Mouse (Mus musculus) forebrain, postnatal 0 days (tissue): Measurements from ENCODE around the gene Exosc10. TPM values are rescaled to one million over a fixed set of nuclear protein-coding genes. Genes with fewer than 3 reads are reported as not detected.

ENCODE experiments used
- ATAC-seq: fragments of 200-750 bp; cut with Nextera tagmentation; 2 replicates; pipeline ENCODE4 v1.8.0; 2017; ENCODE audit warnings: mild to moderate bottlenecking, moderate library complexity
- DNase-seq: peaks from one replicate; pipeline ENCODE4 v3.0.0-alpha.2; 2015
- H3K27ac ChIP-seq: fragments of 300-500 bp; sonication (generic); 2 replicates; pipeline ENCODE4 v1.5.1; 2014; ENCODE audit warnings: low read depth, mild to moderate bottlenecking, antibody characterized with exemption, low read length, moderate library complexity, mixed read lengths
- H3K27me3 ChIP-seq: fragments of 300-500 bp; sonication (generic); 2 replicates; pipeline ENCODE4 v1.6.1; 2014; ENCODE audit warnings: mild to moderate bottlenecking, low read length, mixed read lengths; ENCODE audit not compliant: insufficient read depth
- H3K36me3 ChIP-seq: fragments of 300-500 bp; sonication (generic); 2 replicates; pipeline ENCODE4 v1.6.1; 2014; ENCODE audit warnings: mild to moderate bottlenecking, moderate library complexity; ENCODE audit not compliant: insufficient read depth
- H3K4me1 ChIP-seq: fragments of 300-500 bp; sonication (generic); 2 replicates; pipeline ENCODE4 v1.6.1; 2014; ENCODE audit warnings: antibody characterized with exemption; ENCODE audit not compliant: insufficient read depth
- H3K4me2 ChIP-seq: fragments of 300-500 bp; sonication (generic); 2 replicates; pipeline ENCODE4 v1.6.1; 2014; ENCODE audit warnings: low read depth, mild to moderate bottlenecking, moderate library complexity
- H3K4me3 ChIP-seq: fragments of 300-500 bp; sonication (generic); 2 replicates; pipeline ENCODE4 v1.5.1; 2014; ENCODE audit warnings: low read depth, low read length, mixed read lengths
- H3K9ac ChIP-seq: fragments of 300-500 bp; sonication (generic); 2 replicates; pipeline ENCODE4 v1.6.1; 2014; ENCODE audit warnings: mild to moderate bottlenecking
- H3K9me3 ChIP-seq: fragments of 300-500 bp; sonication (generic); 2 replicates; pipeline ENCODE4 v1.6.1; 2016; ENCODE audit warnings: low read length
- CTCF ChIP-seq: sonication (generic); IDR thresholded peaks from 2 replicates; pipeline ENCODE4 v1.5.1; 2016; ENCODE audit warnings: antibody characterized with exemption, control low read depth, low read depth
- WGBS: fragments of 180-500 bp; shearing (Covaris S2); extraction: QIAGEN DNeasy Blood & Tissue Kit; methylation state at CpG from one replicate; pipeline ENCODE4 v1.1.7; 2014; 5-methylcytosine and 5-hydroxymethylcytosine counted together
- polyA plus RNA-seq: library from polyadenylated mRNA; unstranded; fragments of >200 nt; fragmentation: Nextera tagmentation; extraction: Ambion mirVana; gene quantifications from 2 replicates; pipeline ENCODE4 v1.2.1, GENCODE M21; 2015
- total RNA-seq: library from RNA; depleted of rRNA; stranded (reverse); fragments of >200 nt; gene quantifications from 2 replicates; pipeline ENCODE4 v1.2.3, GENCODE M21; 2014; rRNA removed

The Exosc10 gene
- total and polyA plus RNA-seq, 2 experiments from 2014 or later = 76.8 to 80.0 TPM

DNA sequence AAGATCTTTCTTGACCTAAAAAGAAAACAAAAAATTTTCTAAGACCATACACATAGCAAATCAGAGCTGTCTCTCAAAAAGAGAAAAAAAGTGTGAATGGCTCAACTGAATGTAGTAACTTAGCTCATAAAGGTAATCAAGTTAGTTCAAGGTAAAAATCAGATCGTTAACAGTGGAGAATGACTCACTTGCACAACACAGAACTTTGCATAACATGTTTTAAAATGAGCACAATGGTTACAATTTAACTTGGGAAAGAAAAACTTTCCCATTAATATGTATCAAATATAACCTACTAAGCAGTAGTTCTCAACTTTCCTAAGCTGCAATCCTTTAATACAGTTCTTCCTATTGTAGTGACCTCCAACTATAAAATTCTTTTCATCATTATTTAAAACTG is 62.5 kb downstream of the Exosc10 start:
- H3K4me1 ChIP-seq = peaks cover 10% of the 10 kb centered on the region; the same call in 1 of the 2 replicates
- no peaks in the 10 kb centered on the region for H3K27me3 ChIP-seq
- no peak overlapping the region for H3K4me2 ChIP-seq
- H3K9me3 ChIP-seq = no peaks in the 10 kb centered on the region
- H3K9ac ChIP-seq = no peak overlapping the region
- TF ChIP-seq CTCF = no peak
- WGBS = 81% methylated on average over 1 of the region's 1 CpGs
- ATAC-seq = no peak
- H3K36me3 ChIP-seq = peaks cover 73% of the 10 kb centered on the region
- H3K4me3 ChIP-seq = no peak overlapping the region
- H3K27ac ChIP-seq = no peak overlapping the region
- DNase-seq = no peak

DNA sequence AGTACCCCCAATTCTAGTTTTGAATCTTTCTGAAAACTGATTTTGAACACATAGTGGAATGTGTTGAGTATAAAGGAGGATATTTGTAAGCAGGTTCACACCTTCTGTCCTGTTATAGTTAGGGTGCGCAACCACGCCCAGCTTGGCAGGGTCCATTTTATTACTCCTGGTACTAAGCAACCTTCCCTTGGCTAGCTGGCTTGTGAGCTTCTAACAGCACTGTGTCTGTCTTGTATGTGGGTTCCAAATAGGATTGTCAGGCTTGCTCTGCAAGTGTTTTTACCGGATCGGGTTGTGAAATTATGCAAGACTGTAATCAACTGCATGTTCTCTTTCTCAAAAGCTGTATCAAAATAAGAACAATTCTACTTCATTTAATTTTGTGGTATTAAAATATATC is 64.3 kb downstream of the Exosc10 start:
- no peak for ATAC-seq
- Histone ChIP-seq H3K27me3 (no peaks in the 10 kb centered on the region), H3K4me1 (peaks cover 10% of the 10 kb centered on the region; the same call in 1 of the 2 replicates), H3K9me3 (no peaks in the 10 kb centered on the region), H3K4me2 (no peak overlapping the region), H3K27ac (no peak overlapping the region), H3K9ac (no peak overlapping the region), H3K4me3 (no peak overlapping the region), H3K36me3 (peaks cover 57% of the 10 kb centered on the region)
- no peak for DNase-seq
- WGBS = 93% methylated on average over 4 of the region's 4 CpGs
- no peak for TF ChIP-seq CTCF

DNA sequence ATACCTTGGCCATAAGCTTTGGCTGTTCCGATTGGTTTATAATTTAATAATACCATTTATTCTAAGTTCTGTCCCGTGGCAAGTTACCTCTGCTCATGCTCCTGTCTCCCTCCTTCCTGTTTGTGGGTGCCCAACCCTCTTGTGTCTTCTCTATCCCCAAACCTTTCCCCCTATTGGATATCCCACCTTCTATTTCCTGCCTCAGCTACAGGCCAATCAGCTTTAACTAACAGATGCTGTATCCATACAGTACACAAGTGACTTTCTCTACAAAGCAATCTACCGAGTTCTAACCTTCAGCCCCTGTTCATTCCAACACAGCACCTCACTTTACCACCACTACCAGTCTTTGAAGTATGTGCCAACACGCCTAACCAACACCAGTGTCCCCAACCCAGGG is 65.4 kb downstream of the Exosc10 start:
- H3K4me1 ChIP-seq = peaks cover 10% of the 10 kb centered on the region; the same call in 1 of the 2 replicates
- peaks cover 51% of the 10 kb centered on the region for H3K36me3 ChIP-seq
- H3K9ac ChIP-seq = no peak overlapping the region
- WGBS = 88% methylated on average over 4 of the region's 4 CpGs
- no peaks in the 10 kb centered on the region for H3K9me3 ChIP-seq
- H3K4me3 ChIP-seq = no peak overlapping the region
- DNase-seq = no peak
- H3K27me3 ChIP-seq = no peaks in the 10 kb centered on the region
- ATAC-seq = no peak
- no peak for TF ChIP-seq CTCF
- H3K4me2 ChIP-seq = no peak overlapping the region
- no peak overlapping the region for H3K27ac ChIP-seq

DNA sequence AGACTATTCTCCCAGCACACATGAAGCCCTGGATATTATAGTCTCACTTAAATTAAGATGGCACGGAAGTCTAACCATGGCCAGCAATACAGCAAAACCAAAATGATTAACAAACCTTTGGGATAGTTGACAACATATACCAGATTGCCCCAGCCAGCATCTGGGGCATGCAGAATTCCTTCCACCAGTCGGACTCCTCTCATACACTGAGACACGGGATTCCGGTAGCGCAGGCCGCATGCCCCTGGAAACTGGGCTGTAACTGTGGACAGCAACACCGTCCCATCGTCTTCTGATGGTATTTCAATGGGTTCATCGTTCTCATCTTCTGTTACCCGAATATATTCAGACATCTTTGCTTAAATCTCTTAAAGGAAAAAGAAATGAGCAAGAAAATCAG is 66.8 kb downstream of the Exosc10 start:
- ATAC-seq = no peak
- Histone ChIP-seq H3K27ac (no peak overlapping the region), H3K4me3 (no peak overlapping the region), H3K4me1 (peaks cover 10% of the 10 kb centered on the region; the same call in 1 of the 2 replicates), H3K9me3 (no peaks in the 10 kb centered on the region), H3K36me3 (peaks cover 37% of the 10 kb centered on the region), H3K4me2 (peak overlapping the region; percentile 56), H3K27me3 (no peaks in the 10 kb centered on the region), H3K9ac (no peak overlapping the region)
- 85% methylated on average over 10 of the region's 10 CpGs for WGBS
- TF ChIP-seq CTCF = no peak
- no peak for DNase-seq

DNA sequence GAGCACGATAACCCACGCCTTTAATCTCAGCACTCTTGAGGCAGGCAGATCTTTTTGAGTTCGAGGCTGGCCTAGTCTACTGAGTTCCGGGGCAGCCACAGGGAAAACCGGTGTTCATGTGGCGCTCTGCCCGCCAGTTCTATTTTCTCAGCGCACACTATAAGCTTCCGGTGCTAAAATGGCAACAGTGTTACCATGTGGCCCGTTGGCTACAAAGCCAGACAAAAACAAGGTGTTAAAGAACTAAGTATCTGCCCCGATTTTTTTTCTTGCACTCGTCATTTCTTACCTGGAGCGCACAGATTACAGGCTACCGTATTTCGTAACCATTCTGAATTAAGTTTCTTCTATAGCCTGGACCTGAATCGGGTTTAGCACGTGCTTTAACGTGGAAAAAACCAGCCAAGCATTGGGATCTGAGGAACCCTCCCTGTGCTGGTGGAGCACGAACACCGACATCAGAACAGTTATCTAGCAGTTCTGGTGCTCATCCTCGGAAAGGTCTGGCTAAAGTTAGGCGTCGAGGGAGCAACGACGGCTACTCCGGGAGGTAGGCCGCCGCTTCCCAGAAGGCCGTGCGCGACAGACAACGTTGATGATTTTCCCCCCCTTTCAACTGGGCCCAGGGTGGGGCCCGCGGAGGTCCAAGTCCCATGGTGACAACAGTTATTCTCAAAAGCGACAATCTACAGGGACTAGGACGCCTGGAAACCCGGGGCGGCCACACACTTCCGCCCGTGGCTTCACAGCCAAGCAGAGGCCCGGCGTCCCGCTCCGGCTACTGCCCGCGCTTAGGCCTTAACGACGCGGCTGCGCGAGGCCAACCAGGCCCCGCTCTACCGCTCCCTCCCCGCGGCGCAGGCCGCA is 67.8 kb downstream of the Exosc10 start:
- Histone ChIP-seq H3K4me2 (peak overlapping the region; percentile 56), H3K27me3 (no peaks in the 10 kb centered on the region), H3K4me1 (peaks cover 10% of the 10 kb centered on the region; the same call in 1 of the 2 replicates), H3K27ac (peak overlapping the region; percentile 99), H3K4me3 (peak overlapping the region; percentile 100), H3K36me3 (peaks cover 33% of the 10 kb centered on the region), H3K9me3 (no peaks in the 10 kb centered on the region), H3K9ac (peak overlapping the region; percentile 100)
- WGBS = under 1% methylated on average over 57 of the region's 57 CpGs
- ATAC-seq (peak; percentile 56), DNase-seq (no peak)
- no peak for TF ChIP-seq CTCF

DNA sequence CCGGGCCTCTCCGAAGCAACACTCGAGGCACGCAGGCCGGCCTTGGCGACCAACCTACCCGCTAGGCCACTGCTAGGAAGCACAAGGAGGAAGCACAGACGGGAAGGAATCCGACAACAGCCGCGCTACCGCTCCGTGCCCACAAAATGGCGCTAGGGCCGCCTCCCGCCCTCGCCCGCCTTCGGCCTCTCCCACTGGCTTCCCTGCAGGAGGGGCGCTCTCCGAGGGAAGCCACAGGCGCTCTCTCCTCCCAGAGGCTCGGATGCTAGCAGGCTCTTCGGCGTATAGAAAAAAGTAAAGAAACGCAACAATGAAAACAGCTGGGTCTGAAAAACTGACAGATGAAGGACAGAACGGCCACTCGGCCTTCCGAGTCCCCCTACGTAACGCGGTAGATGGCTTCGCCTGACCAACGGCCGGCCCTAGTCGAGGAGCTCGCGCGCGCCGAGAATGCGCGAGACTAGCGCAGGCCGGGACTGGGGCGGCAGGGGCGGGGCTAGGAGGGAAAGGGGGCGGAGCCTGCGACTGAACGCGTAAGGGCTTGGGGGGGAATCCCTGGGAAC is 68.5 kb downstream of the Exosc10 start, which contains the start of gene Tardbp:
Gene Tardbp (minus strand): TSS at position 397 of the 563 bp plus-strand sequence.
- Histone ChIP-seq H3K9ac (peak within 1 kb of the TSS; percentile 100), H3K9me3 (no peaks in the 10 kb centered on the region), H3K27ac (peak within 1 kb of the TSS; percentile 99), H3K4me3 (peak within 1 kb of the TSS; percentile 100), H3K4me1 (peaks cover 10% of the 10 kb centered on the region; the same call in 1 of the 2 replicates), H3K36me3 (peaks cover 26% of the 10 kb centered on the region), H3K4me2 (peak within 1 kb of the TSS; percentile 56), H3K27me3 (no peaks in the 10 kb centered on the region)
- ATAC-seq (peak; percentile 97), DNase-seq (peak; percentile 98)
- 2% methylated on average over 51 of the region's 51 CpGs for WGBS
- TF ChIP-seq CTCF = peak; percentile 27

DNA sequence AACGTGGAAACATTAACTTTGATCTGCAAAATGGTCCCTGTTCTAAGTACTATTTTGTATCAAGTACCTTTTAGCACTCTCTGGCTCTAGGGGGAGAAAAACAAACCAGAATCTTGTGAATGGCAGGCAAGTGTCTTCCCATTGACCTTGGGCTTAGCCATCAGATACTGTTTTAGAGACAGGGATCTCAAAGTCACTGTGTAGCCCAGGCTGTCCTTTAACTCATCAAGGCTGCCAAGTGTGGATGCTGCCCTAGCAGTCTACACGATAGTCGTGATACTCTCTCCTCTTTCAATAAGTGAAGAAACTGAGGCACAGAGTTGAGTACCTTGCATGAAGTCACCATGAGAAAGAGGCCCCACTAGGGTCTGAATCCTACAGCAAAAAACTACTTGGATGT is 69.0 kb downstream of the Exosc10 start:
- no peak for TF ChIP-seq CTCF
- peak overlapping the region; percentile 100 for H3K4me3 ChIP-seq
- H3K27me3 ChIP-seq = no peaks in the 10 kb centered on the region
- H3K9me3 ChIP-seq = no peaks in the 10 kb centered on the region
- no peak for DNase-seq
- WGBS = 63% methylated on average over 3 of the region's 3 CpGs
- peak overlapping the region; percentile 100 for H3K9ac ChIP-seq
- ATAC-seq = peak; percentile 5; the same call in 1 of the 2 replicates
- peak overlapping the region; percentile 56 for H3K4me2 ChIP-seq
- H3K36me3 ChIP-seq = peaks cover 22% of the 10 kb centered on the region
- peak overlapping the region; percentile 99 for H3K27ac ChIP-seq
- H3K4me1 ChIP-seq = peaks cover 10% of the 10 kb centered on the region; the same call in 1 of the 2 replicates

Other genes with a start within 250 kb of the Exosc10 start
- 13.6 and 18.7 TPM in 2 replicates for gene Ubiad1, start 113.7 kb upstream of the Exosc10 start, total RNA-seq
- 11.7 and 12.2 TPM in 2 replicates for gene Ubiad1, start 113.7 kb upstream of the Exosc10 start, polyA plus RNA-seq
- 35.2 and 43.6 TPM in 2 replicates for gene Mtor, start 109.8 kb upstream of the Exosc10 start, total RNA-seq
- 27.7 and 28.0 TPM in 2 replicates for gene Mtor, start 109.8 kb upstream of the Exosc10 start, polyA plus RNA-seq
- 0.52 TPM in 1 of 2 replicates, not detected in the other for gene Angptl7, start 58.0 kb upstream of the Exosc10 start, total RNA-seq
- 0.21 and 0.33 TPM in 2 replicates for gene Angptl7, start 58.0 kb upstream of the Exosc10 start, polyA plus RNA-seq
- 59.9 and 60.3 TPM in 2 replicates for gene Srm, start 33.1 kb downstream of the Exosc10 start, total RNA-seq
- gene Srm, start 33.1 kb downstream of the Exosc10 start, polyA plus RNA-seq = 199 and 232 TPM in 2 replicates
- gene Masp2, start 44.1 kb downstream of the Exosc10 start, total RNA-seq = 0.24 TPM in 1 of 2 replicates, not detected in the other
- gene Masp2, start 44.1 kb downstream of the Exosc10 start, polyA plus RNA-seq = 0.26 TPM in 1 of 2 replicates, not detected in the other
- gene Tardbp, start 68.6 kb downstream of the Exosc10 start, total RNA-seq = 107 and 159 TPM in 2 replicates
- gene Tardbp, start 68.6 kb downstream of the Exosc10 start, polyA plus RNA-seq = 101 and 104 TPM in 2 replicates
- gene Gm572, start 84.9 kb downstream of the Exosc10 start, total RNA-seq = not detected in 2 replicates
- not detected in 2 replicates for gene Gm572, start 84.9 kb downstream of the Exosc10 start, polyA plus RNA-seq
- gene Casz1, start 246.0 kb downstream of the Exosc10 start, total RNA-seq = 1.2 and 3.1 TPM in 2 replicates
- gene Casz1, start 246.0 kb downstream of the Exosc10 start, polyA plus RNA-seq = 0.65 and 1.1 TPM in 2 replicates